Mouse (Mus musculus) forebrain, embryonic 12.5 days (tissue): ENCODE measurements around the gene Gata5. TPM values are rescaled to one million over a fixed set of nuclear protein-coding genes. Genes with fewer than 3 reads are reported as not detected.

ENCODE experiments used
- ATAC-seq: fragments of 200-750 bp; cut with Nextera tagmentation; 2 replicates; pipeline ENCODE4 v1.8.0; 2017; ENCODE audit warnings: moderate TSS enrichment; ENCODE audit not compliant: low FRiP score
- H3K27ac ChIP-seq: fragments of 300-500 bp; sonication (generic); 2 replicates; pipeline ENCODE4 v1.5.1; 2016; ENCODE audit warnings: mild to moderate bottlenecking
- H3K27me3 ChIP-seq: fragments of 300-500 bp; sonication (generic); 2 replicates; pipeline ENCODE4 v1.6.1; 2016; ENCODE audit warnings: mild to moderate bottlenecking
- H3K36me3 ChIP-seq: fragments of 300-500 bp; sonication (generic); replicated peaks from 2 replicates; pipeline ENCODE4 v1.6.1; 2016; ENCODE audit warnings: mild to moderate bottlenecking
- H3K4me1 ChIP-seq: fragments of 300-500 bp; sonication (generic); 2 replicates; pipeline ENCODE4 v1.6.1; 2016
- H3K4me2 ChIP-seq: fragments of 300-500 bp; sonication (generic); 2 replicates; pipeline ENCODE4 v1.6.1; 2016; ENCODE audit warnings: mild to moderate bottlenecking, moderate library complexity
- H3K4me3 ChIP-seq: fragments of 300-500 bp; sonication (generic); replicated peaks from 2 replicates; pipeline ENCODE4 v1.5.1; 2016; ENCODE audit warnings: mild to moderate bottlenecking
- H3K9ac ChIP-seq: fragments of 300-500 bp; sonication (generic); 2 replicates; pipeline ENCODE4 v1.6.1; 2016; ENCODE audit warnings: mild to moderate bottlenecking
- H3K9me3 ChIP-seq: fragments of 300-500 bp; sonication (generic); 2 replicates; pipeline ENCODE4 v1.6.1; 2016
- WGBS: fragments of 180-500 bp; shearing (Covaris S2); methylation state at CpG from one replicate; pipeline ENCODE4 v1.1.7; 2016; 5-methylcytosine and 5-hydroxymethylcytosine counted together
- polyA plus RNA-seq: library from polyadenylated mRNA; unstranded; fragments of >200 nt; fragmentation: Nextera tagmentation; extraction: Ambion mirVana; gene quantifications from 2 replicates; pipeline ENCODE4 v1.2.1, GENCODE M21; 2016

The Gata5 gene
- polyA plus RNA-seq, 1 experiment from 2014 or later, result not detected

DNA sequence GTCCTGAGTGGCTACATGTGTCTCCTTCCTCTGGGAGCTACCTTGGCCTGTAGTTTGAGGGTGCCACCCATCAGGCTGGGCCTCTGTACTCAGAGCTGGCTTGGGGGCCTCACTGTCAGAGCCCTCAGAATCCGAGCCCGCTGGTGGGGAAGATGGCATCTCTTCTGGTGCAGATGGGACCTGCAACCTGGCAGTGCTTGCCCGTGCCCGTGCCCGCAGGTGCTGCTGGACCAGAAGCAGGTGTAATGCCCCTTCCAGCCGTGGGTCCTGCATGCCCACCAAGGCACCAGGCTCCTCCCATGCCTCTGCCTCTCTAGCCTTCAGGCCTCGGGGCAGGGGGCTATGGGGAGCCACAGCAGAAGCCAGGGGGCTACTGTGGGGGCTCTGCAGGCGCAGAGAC is 55.2 kb downstream of the Gata5 start:
- H3K27me3 ChIP-seq, result peaks cover 16% of the 10 kb centered on the region
- no peak overlapping the region for H3K4me3 ChIP-seq
- no peak for ATAC-seq
- no peaks in the 10 kb centered on the region for H3K36me3 ChIP-seq
- WGBS, result 83% methylated on average over 8 of the region's 8 CpGs
- H3K4me2 ChIP-seq, result no peak overlapping the region
- no peak overlapping the region for H3K27ac ChIP-seq
- H3K4me1 ChIP-seq, result 0 out of 2 replicates have a peak, but pooled peaks cover 3% of the 10 kb centered on the region
- H3K9me3 ChIP-seq, result no peaks in the 10 kb centered on the region
- no peak overlapping the region for H3K9ac ChIP-seq

DNA sequence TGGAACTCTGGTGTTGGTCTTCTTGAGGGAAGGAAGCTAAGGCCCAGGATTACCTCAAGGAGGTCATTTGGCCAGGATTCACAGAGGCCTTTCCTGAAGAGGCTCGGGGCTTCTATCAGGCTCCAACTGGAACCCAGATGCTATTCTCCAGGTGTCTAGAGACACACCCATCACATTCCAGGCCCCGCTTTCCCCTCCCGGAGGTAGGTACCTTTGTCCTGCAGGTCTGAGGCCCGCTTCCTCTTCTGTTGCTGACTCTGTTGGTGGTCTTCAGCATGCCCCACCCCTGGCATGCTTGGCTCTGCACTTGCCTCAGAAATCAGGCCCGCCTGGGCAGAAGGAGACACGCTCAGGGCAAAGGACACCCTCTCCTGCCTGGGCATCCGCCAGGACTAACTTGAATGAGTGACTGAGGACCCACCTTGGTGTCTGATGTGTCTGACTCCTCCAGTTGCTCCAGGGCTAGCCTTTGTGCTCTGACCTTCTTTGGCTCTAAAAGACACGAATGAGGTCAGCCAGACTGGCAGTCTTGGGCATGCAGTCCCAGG is 56.7 kb downstream of the Gata5 start:
- Histone ChIP-seq H3K4me1 (peaks cover 7% of the 10 kb centered on the region), H3K27ac (no peak overlapping the region), H3K27me3 (peaks cover 20% of the 10 kb centered on the region), H3K36me3 (no peaks in the 10 kb centered on the region), H3K9me3 (no peaks in the 10 kb centered on the region), H3K9ac (no peak overlapping the region), H3K4me2 (no peak overlapping the region), H3K4me3 (no peak overlapping the region)
- 65% methylated on average over 8 of the region's 8 CpGs for WGBS
- no peak for ATAC-seq

DNA sequence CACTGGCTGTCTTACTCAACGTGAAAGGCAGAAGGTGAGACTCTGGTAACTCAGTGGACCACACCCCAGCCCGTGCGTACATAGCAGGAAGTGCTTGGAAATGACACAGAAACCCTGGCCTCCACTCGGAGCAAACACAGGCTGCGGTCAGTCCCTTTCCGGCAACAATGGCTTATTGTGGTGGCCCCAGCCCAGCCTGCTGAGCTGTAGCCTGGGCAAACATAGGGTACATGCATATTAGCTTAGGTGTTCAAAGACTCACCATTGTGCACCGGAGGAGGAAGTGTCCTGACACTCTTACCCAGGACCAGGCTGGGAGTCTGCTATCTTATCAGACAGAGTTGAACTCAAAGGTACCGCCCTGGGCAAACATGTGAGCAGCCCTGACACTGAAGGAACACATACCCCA is 57.6 kb downstream of the Gata5 start:
- no peak for ATAC-seq
- Histone ChIP-seq H3K9ac (no peak overlapping the region), H3K4me1 (peaks cover 17% of the 10 kb centered on the region), H3K36me3 (no peaks in the 10 kb centered on the region), H3K4me2 (no peak overlapping the region), H3K4me3 (no peak overlapping the region), H3K27ac (no peak overlapping the region), H3K9me3 (no peaks in the 10 kb centered on the region), H3K27me3 (peaks cover 20% of the 10 kb centered on the region)
- WGBS, result 67% methylated on average over 8 of the region's 8 CpGs

DNA sequence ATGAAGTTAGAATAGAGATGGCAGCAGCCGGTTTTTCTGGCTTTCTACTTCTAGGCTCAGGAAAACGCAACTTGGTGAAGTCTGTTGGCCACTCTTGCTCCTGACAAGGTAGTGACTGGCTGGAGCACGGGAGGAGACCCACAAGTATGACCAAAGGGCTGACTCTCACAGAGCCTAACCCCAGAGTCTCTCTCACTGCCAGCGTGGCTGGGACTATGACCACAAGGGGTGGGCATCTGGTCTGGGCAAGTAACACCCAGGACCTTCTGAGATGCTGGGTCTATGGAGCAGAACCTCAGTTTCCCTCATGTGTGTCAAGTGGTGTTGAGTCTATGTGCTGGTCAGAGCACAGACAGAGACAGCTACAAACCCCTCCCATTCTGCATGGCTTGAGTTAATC is 58.1 kb downstream of the Gata5 start:
- no peak overlapping the region for H3K9ac ChIP-seq
- no peak overlapping the region for H3K4me2 ChIP-seq
- no peak for ATAC-seq
- no peak overlapping the region for H3K4me3 ChIP-seq
- peaks cover 20% of the 10 kb centered on the region for H3K27me3 ChIP-seq
- H3K9me3 ChIP-seq, result no peaks in the 10 kb centered on the region
- no peaks in the 10 kb centered on the region for H3K36me3 ChIP-seq
- WGBS, result 63% methylated on average over 4 of the region's 4 CpGs
- H3K4me1 ChIP-seq, result peaks cover 21% of the 10 kb centered on the region
- no peak overlapping the region for H3K27ac ChIP-seq

DNA sequence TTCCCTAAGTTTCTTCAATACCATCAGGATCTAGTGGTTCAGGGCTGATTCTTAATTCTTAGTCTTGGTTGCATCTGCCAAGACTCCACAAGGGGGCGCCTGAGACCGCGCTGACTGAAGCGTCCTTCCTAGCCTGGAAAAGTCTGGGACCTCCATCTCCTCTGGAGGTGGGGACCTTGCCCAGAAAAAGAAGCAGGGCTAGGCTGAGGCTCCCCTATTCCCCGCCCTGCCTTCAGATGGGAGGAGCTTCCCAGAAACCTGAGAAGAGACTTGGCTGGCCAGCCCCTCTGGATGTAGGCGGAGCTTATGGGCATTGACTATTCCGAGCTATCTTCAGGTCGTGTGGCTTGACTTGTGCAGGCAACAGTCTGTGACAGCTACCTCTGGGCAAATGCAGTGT is 58.7 kb downstream of the Gata5 start:
- Histone ChIP-seq H3K27ac (no peak overlapping the region), H3K4me1 (peaks cover 27% of the 10 kb centered on the region), H3K36me3 (no peaks in the 10 kb centered on the region), H3K9ac (no peak overlapping the region), H3K9me3 (no peaks in the 10 kb centered on the region), H3K4me3 (no peak overlapping the region), H3K4me2 (no peak overlapping the region), H3K27me3 (peaks cover 20% of the 10 kb centered on the region)
- ATAC-seq, result peak; percentile 24; the same call in 1 of the 2 replicates
- under 1% methylated on average over 8 of the region's 8 CpGs for WGBS

Other genes starting within 250 kb of the Gata5 start
- gene Hrh3, start 230.2 kb downstream of the Gata5 start, polyA plus RNA-seq, result 3.3 and 3.5 TPM in 2 replicates
- gene Osbpl2, start 215.4 kb downstream of the Gata5 start, polyA plus RNA-seq, result 46.2 and 46.9 TPM in 2 replicates
- gene Adrm1, start 163.2 kb downstream of the Gata5 start, polyA plus RNA-seq, result 213 and 225 TPM in 2 replicates
- gene Lama5, start 108.8 kb downstream of the Gata5 start, polyA plus RNA-seq, result 4.9 and 5.1 TPM in 2 replicates
- gene Rps21, start 77.3 kb downstream of the Gata5 start, polyA plus RNA-seq, result 464 and 488 TPM in 2 replicates
- gene Cables2, start 61.2 kb downstream of the Gata5 start, polyA plus RNA-seq, result 17.7 and 20.8 TPM in 2 replicates
- 0.10 and 0.13 TPM in 2 replicates for gene Rbbp8nl, start 44.8 kb downstream of the Gata5 start, polyA plus RNA-seq
- 4.0 and 4.1 TPM in 2 replicates for gene Slco4a1, start 121.5 kb upstream of the Gata5 start, polyA plus RNA-seq
- 0.55 and 0.67 TPM in 2 replicates for gene Ntsr1, start 165.3 kb upstream of the Gata5 start, polyA plus RNA-seq
- gene Mrgbp, start 246.6 kb upstream of the Gata5 start, polyA plus RNA-seq, result 49.7 and 50.5 TPM in 2 replicates